Mouse (Mus musculus) testis, postnatal 14 days (tissue): ENCODE measurements around the gene Gm49337.

Experiments used
- DNase-seq: peaks from one replicate; pipeline ENCODE4 v3.0.0; 2021; ENCODE audit warnings: low spot score

Gm49337 gene

DNA sequence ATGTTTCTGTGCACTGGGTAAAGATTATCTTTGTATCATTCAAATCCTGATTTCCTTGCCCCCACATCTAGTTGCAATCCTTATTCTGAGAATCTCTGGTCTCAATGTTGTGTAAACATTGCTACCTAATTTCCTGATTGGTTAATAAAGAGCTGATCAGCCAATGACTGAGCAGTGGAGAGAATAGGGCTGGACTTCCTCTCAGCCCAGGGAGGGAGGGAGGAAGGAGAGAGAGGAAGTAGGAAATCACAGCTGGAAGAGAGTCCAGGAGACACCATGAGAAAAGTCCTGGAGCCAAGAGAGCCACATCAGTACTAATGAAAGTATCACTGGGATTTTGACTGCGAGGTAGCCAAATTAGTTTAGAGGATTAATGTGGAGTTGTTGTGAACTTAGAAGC, 163.1 kb downstream of the Gm49337 start:
- no peak for DNase-seq

- DNase-seq = no peak
Observed at GRCm38 (mm10) chr4:116342119-116342518, 168.9 kb downstream of the Gm49337 start.
